Mouse (Mus musculus) forebrain, embryonic 13.5 days (tissue): ENCODE results near the gene Prmt1. TPM values are rescaled to one million over a fixed set of nuclear protein-coding genes. Genes with fewer than 3 reads are reported as not detected.

Experiments
- ATAC-seq: fragments of 200-750 bp; cut with Nextera tagmentation; 2 replicates; pipeline ENCODE4 v1.8.0; 2017
- H3K27ac ChIP-seq: fragments of 300-500 bp; sonication (generic); 2 replicates; pipeline ENCODE4 v1.5.1; 2015; ENCODE audit warnings: inconsistent platforms, mild to moderate bottlenecking, moderate library complexity
- H3K27me3 ChIP-seq: fragments of 300-500 bp; sonication (generic); 2 replicates; pipeline ENCODE4 v1.6.1; 2015; ENCODE audit warnings: mild to moderate bottlenecking, inconsistent platforms
- H3K36me3 ChIP-seq: fragments of 300-500 bp; sonication (generic); 2 replicates; pipeline ENCODE4 v1.6.1; 2015; ENCODE audit warnings: mild to moderate bottlenecking, inconsistent platforms; ENCODE audit not compliant: poor library complexity, severe bottlenecking
- H3K4me1 ChIP-seq: fragments of 300-500 bp; sonication (generic); 2 replicates; pipeline ENCODE4 v1.6.1; 2015; ENCODE audit warnings: inconsistent platforms
- H3K4me2 ChIP-seq: fragments of 300-500 bp; sonication (generic); 2 replicates; pipeline ENCODE4 v1.6.1; 2015; ENCODE audit warnings: inconsistent platforms, mild to moderate bottlenecking, moderate library complexity
- H3K4me3 ChIP-seq: fragments of 300-500 bp; sonication (generic); 2 replicates; pipeline ENCODE4 v1.5.1; 2015; ENCODE audit warnings: mild to moderate bottlenecking, inconsistent platforms
- H3K9ac ChIP-seq: fragments of 300-500 bp; sonication (generic); 2 replicates; pipeline ENCODE4 v1.6.1; 2015; ENCODE audit warnings: mild to moderate bottlenecking, inconsistent platforms
- H3K9me3 ChIP-seq: fragments of 300-500 bp; sonication (generic); replicated peaks from 2 replicates; pipeline ENCODE4 v1.6.1; 2016; ENCODE audit warnings: inconsistent platforms
- WGBS: fragments of 180-500 bp; shearing (Covaris S2); methylation state at CpG from one replicate; pipeline ENCODE4 v1.1.7; 2015; 5-methylcytosine and 5-hydroxymethylcytosine counted together
- polyA plus RNA-seq: library from polyadenylated mRNA; unstranded; fragments of >200 nt; fragmentation: Nextera tagmentation; extraction: Ambion mirVana; gene quantifications from 2 replicates; pipeline ENCODE4 v1.2.1, GENCODE M21; 2015

Gene Prmt1
- polyA plus RNA-seq, 1 experiment from 2014 or later = 815 TPM

- Histone ChIP-seq H3K27me3 (peaks cover 26% of the 10 kb centered on the region), H3K4me2 (no peak overlapping the region), H3K36me3 (no peaks in the 10 kb centered on the region), H3K9me3 (no peaks in the 10 kb centered on the region), H3K4me1 (peaks cover 18% of the 10 kb centered on the region), H3K27ac (no peak overlapping the region), H3K9ac (no peak overlapping the region), H3K4me3 (no peak overlapping the region)
- 76% methylated on average over 9 of the region's 9 CpGs for whole genome bisulfite sequencing
- no peak for ATAC-seq
These were observed 33.9 kb upstream of the Prmt1 start for GRCm38 (mm10) chr7:45020225-45020624.

- Histone ChIP-seq H3K9ac (no peak overlapping the region), H3K27ac (no peak overlapping the region), H3K4me2 (peak overlapping the region; percentile 77; the same call in 1 of the 2 replicates), H3K27me3 (peaks cover 26% of the 10 kb centered on the region), H3K36me3 (no peaks in the 10 kb centered on the region), H3K4me1 (peaks cover 29% of the 10 kb centered on the region), H3K9me3 (no peaks in the 10 kb centered on the region), H3K4me3 (no peak overlapping the region)
- ATAC-seq = no peak
- WGBS = 45% methylated on average over 8 of the region's 8 CpGs
These were observed 32.7 kb upstream of the Prmt1 start for GRCm38 (mm10) chr7:45019031-45019571.

GRCm38 (mm10) chr7:45017242-45018061, 31.1 kb upstream of the Prmt1 start, which contains the start of gene Rras:
Gene Rras, plus strand, starts transcription at chr7:45017961.
- Histone ChIP-seq H3K9me3 (no peaks in the 10 kb centered on the region), H3K27ac (peak within 1 kb of the TSS; percentile 85), H3K4me2 (peak within 1 kb of the TSS; percentile 77), H3K4me3 (peak within 1 kb of the TSS; percentile 47), H3K4me1 (peaks cover 37% of the 10 kb centered on the region), H3K27me3 (peaks cover 26% of the 10 kb centered on the region), H3K36me3 (peaks cover 12% of the 10 kb centered on the region), H3K9ac (peak within 1 kb of the TSS; percentile 65)
- WGBS = under 1% methylated on average over 36 of the region's 36 CpGs
- peak; percentile 70 for ATAC-seq

- Histone ChIP-seq H3K4me1 (peaks cover 37% of the 10 kb centered on the region), H3K4me2 (peak overlapping the region; percentile 77), H3K9ac (peak overlapping the region; percentile 60), H3K27ac (peak overlapping the region; percentile 85), H3K9me3 (no peaks in the 10 kb centered on the region), H3K36me3 (peaks cover 19% of the 10 kb centered on the region), H3K4me3 (peak overlapping the region; percentile 47), H3K27me3 (peaks cover 26% of the 10 kb centered on the region)
- ATAC-seq = no peak
- 4% methylated on average over 4 of the region's 4 CpGs for WGBS
These were observed 30.4 kb upstream of the Prmt1 start for GRCm38 (mm10) chr7:45016761-45017160.

DNA sequence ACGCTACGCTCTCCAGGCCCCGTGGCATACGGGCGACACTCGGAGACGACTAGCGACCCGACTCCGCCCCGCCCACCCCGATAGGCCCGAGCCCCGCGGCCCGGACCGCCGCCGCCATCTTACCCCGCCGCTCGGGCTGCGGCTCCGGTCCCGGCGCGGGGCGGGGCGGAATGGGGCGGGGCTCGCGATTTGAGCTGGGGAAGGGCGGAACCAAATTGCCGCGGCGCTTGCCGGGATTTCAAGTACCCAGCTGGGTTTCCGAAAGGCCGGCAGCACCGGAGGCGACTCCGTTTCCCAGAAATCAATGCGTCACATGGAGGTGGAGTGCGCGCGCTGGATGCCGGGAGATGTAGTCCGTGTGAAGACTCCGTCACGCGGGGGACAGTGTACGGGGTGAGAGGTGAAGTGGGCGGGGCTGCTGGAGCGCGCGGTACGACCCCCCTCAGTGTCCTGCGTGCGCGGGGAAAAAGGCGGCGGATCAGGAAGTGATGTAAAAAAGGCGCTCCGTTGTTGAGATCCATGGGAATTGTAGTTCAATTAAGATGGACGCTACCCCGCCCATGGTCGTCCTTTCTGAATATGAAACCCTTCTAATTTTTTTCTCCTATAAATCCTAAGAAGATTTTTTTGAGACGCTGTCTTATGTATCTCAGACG, 29.7 kb upstream of the Prmt1 start, which contains the start of gene Scaf1:
Scaf1 (minus strand) TSS at position 407 of the 656 bp plus-strand sequence.
- Histone ChIP-seq H3K4me2 (peak within 1 kb of the TSS; percentile 77), H3K36me3 (peaks cover 26% of the 10 kb centered on the region), H3K4me3 (peak within 1 kb of the TSS; percentile 96), H3K4me1 (peaks cover 37% of the 10 kb centered on the region), H3K9me3 (no peaks in the 10 kb centered on the region), H3K9ac (peak within 1 kb of the TSS; percentile 97), H3K27ac (peak within 1 kb of the TSS; percentile 85), H3K27me3 (peaks cover 26% of the 10 kb centered on the region)
- under 1% methylated on average over 68 of the region's 69 CpGs for WGBS
- ATAC-seq = peak; percentile 95

DNA sequence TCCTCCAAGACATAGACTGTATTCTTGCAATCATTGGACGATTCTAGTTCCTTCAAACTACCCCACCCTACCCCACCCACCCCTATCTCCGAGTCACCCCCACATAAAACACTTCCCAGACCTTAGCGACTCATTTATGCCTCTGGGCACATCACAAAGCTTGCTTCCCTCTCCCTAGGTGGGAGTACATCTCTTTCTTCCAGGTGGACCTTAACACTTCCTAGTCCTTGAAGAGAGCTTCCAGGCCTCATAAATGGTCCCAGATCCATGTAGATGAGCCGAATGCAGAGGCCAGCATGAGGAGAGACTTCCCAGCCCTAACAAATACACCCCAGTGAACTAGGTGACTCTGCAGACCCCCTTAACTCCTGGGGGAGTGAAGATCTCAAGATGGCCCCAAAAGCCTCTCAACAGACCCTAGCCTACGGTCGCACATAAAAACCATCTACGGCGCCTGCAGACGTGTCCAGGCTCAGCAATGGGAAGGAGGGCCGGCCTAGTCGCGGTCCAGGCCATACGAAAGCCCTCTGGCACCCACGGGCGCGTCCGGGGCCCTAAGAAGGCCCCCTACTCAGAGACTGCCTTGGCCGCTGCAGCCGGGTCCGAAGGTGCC, 29.1 kb upstream of the Prmt1 start:
- 2% methylated on average over 20 of the region's 20 CpGs for WGBS
- Histone ChIP-seq H3K9me3 (no peaks in the 10 kb centered on the region), H3K4me3 (peak overlapping the region; percentile 96), H3K27ac (peak overlapping the region; percentile 66), H3K4me1 (peaks cover 37% of the 10 kb centered on the region), H3K36me3 (peaks cover 30% of the 10 kb centered on the region), H3K9ac (peak overlapping the region; percentile 97), H3K4me2 (peak overlapping the region; percentile 77), H3K27me3 (peaks cover 26% of the 10 kb centered on the region)
- no peak; the same call in 1 of the 2 replicates for ATAC-seq

- H3K4me1 ChIP-seq = peaks cover 37% of the 10 kb centered on the region
- no peaks in the 10 kb centered on the region for H3K9me3 ChIP-seq
- peaks cover 44% of the 10 kb centered on the region for H3K36me3 ChIP-seq
- H3K27ac ChIP-seq = no peak overlapping the region
- H3K4me3 ChIP-seq = 0 out of 2 replicates have a peak overlapping the region, but pooled peaks have one; percentile 3
- H3K9ac ChIP-seq = 0 out of 2 replicates have a peak overlapping the region, but pooled peaks have one; percentile 12
- 98% methylated on average over 3 of the region's 3 CpGs for WGBS
- H3K27me3 ChIP-seq = peaks cover 12% of the 10 kb centered on the region
- peak overlapping the region; percentile 77 for H3K4me2 ChIP-seq
- ATAC-seq = no peak
These were observed 27.7 kb upstream of the Prmt1 start for GRCm38 (mm10) chr7:45014096-45014451.

- H3K9ac ChIP-seq = 0 out of 2 replicates have a peak overlapping the region, but pooled peaks have one; percentile 12
- H3K36me3 ChIP-seq = peaks cover 50% of the 10 kb centered on the region
- peaks cover 37% of the 10 kb centered on the region for H3K4me1 ChIP-seq
- 96% methylated on average over 16 of the region's 16 CpGs for WGBS
- no peak overlapping the region for H3K4me2 ChIP-seq
- ATAC-seq = no peak
- H3K4me3 ChIP-seq = 0 out of 2 replicates have a peak overlapping the region, but pooled peaks have one; percentile 3
- H3K27ac ChIP-seq = no peak overlapping the region
- peaks cover 7% of the 10 kb centered on the region; the same call in 1 of the 2 replicates for H3K27me3 ChIP-seq
- no peaks in the 10 kb centered on the region for H3K9me3 ChIP-seq
These were observed 27.2 kb upstream of the Prmt1 start for GRCm38 (mm10) chr7:45013366-45014095.

GRCm38 (mm10) chr7:45012824-45013223, 26.5 kb upstream of the Prmt1 start:
- Histone ChIP-seq H3K4me1 (peaks cover 31% of the 10 kb centered on the region), H3K9ac (no peak overlapping the region), H3K4me2 (no peak overlapping the region), H3K4me3 (no peak overlapping the region), H3K27me3 (peaks cover 1% of the 10 kb centered on the region; the same call in 1 of the 2 replicates), H3K27ac (no peak overlapping the region), H3K9me3 (no peaks in the 10 kb centered on the region), H3K36me3 (peaks cover 57% of the 10 kb centered on the region)
- ATAC-seq = no peak
- 84% methylated on average over 4 of the region's 4 CpGs for WGBS

- WGBS = 96% methylated on average over 6 of the region's 6 CpGs
- no peak overlapping the region for H3K4me2 ChIP-seq
- no peak for ATAC-seq
- H3K9ac ChIP-seq = no peak overlapping the region
- peaks cover 65% of the 10 kb centered on the region for H3K36me3 ChIP-seq
- no peaks in the 10 kb centered on the region for H3K27me3 ChIP-seq
- H3K27ac ChIP-seq = no peak overlapping the region
- H3K4me3 ChIP-seq = peak overlapping the region; percentile 1; the same call in 1 of the 2 replicates
- peaks cover 24% of the 10 kb centered on the region for H3K4me1 ChIP-seq
- H3K9me3 ChIP-seq = no peaks in the 10 kb centered on the region
These were observed 25.6 kb upstream of the Prmt1 start for GRCm38 (mm10) chr7:45012011-45012410.

- no peak overlapping the region for H3K27ac ChIP-seq
- no peak overlapping the region for H3K4me3 ChIP-seq
- no peak for ATAC-seq
- H3K9me3 ChIP-seq = no peaks in the 10 kb centered on the region
- 0 out of 2 replicates have a peak overlapping the region, but pooled peaks have one; percentile 5 for H3K9ac ChIP-seq
- no peaks in the 10 kb centered on the region for H3K27me3 ChIP-seq
- 0 out of 2 replicates have a peak, but pooled peaks cover under 1% of the 10 kb centered on the region for H3K4me1 ChIP-seq
- 97% methylated on average over 19 of the region's 19 CpGs for WGBS
- no peak overlapping the region for H3K4me2 ChIP-seq
- peaks cover 98% of the 10 kb centered on the region for H3K36me3 ChIP-seq
These were observed 22.0 kb upstream of the Prmt1 start for GRCm38 (mm10) chr7:45008411-45008810.
